Mouse (Mus musculus) heart, embryonic 14.5 days (tissue): ENCODE measurements around the gene Hdac9. TPM values are rescaled to one million over a fixed set of nuclear protein-coding genes. Genes with fewer than 3 reads are reported as not detected.

Experiments
- ATAC-seq: fragments of 200-750 bp; cut with Nextera tagmentation; 2 replicates; pipeline ENCODE4 v1.8.0; 2017; ENCODE audit warnings: low read depth, moderate TSS enrichment; ENCODE audit not compliant: insufficient number of reproducible peaks, insufficient read depth, low FRiP score
- H3K27ac ChIP-seq, 2 experiments: fragments of 200-500 bp in 1 of 2; fragments of 300-500 bp in 1 of 2; sonication (generic) in 1 of 2; replicated peaks in 1 of 2; 2 replicates each; pipeline ENCODE4 v1.5.1; 2012 to 2014; ENCODE audit warnings: low read depth in 2 of 2, low read length in 2 of 2, control low read depth in 1 of 2, mild to moderate bottlenecking in 1 of 2, mixed read lengths in 1 of 2; ENCODE audit not compliant: control insufficient read depth in 1 of 2, insufficient read depth in 1 of 2
- H3K27me3 ChIP-seq: fragments of 300-500 bp; sonication (generic); 2 replicates; pipeline ENCODE4 v1.6.1; 2014; ENCODE audit warnings: mild to moderate bottlenecking, low read length, control low read depth; ENCODE audit not compliant: control insufficient read depth, insufficient read depth
- H3K36me3 ChIP-seq: fragments of 300-500 bp; sonication (generic); 2 replicates; pipeline ENCODE4 v1.6.1; 2014; ENCODE audit warnings: mild to moderate bottlenecking, control low read depth, low read length, mixed read lengths; ENCODE audit not compliant: control insufficient read depth, insufficient read depth
- H3K4me1 ChIP-seq, 2 experiments: fragments of 200-500 bp in 1 of 2; fragments of 300-500 bp in 1 of 2; sonication (generic) in 1 of 2; 2 replicates each; pipeline ENCODE4 v1.6.1; 2012 to 2014; ENCODE audit warnings: low read length in 2 of 2, control low read depth in 1 of 2, mixed read lengths in 1 of 2; ENCODE audit not compliant: control insufficient read depth in 2 of 2, insufficient read depth in 2 of 2
- H3K4me2 ChIP-seq: fragments of 300-500 bp; sonication (generic); 2 replicates; pipeline ENCODE4 v1.6.1; 2014; ENCODE audit warnings: mild to moderate bottlenecking, low read length
- H3K4me3 ChIP-seq, 2 experiments: fragments of 200-500 bp in 1 of 2; fragments of 300-500 bp in 1 of 2; sonication (generic) in 1 of 2; 2 replicates each; pipeline ENCODE4 v1.5.1; 2012 to 2014; ENCODE audit warnings: low read length in 2 of 2, mild to moderate bottlenecking in 2 of 2, control low read depth in 1 of 2, low read depth in 1 of 2, moderate library complexity in 1 of 2; ENCODE audit not compliant: control insufficient read depth in 1 of 2, insufficient read depth in 1 of 2
- H3K9ac ChIP-seq: fragments of 300-500 bp; sonication (generic); 2 replicates; pipeline ENCODE4 v1.6.1; 2014; ENCODE audit warnings: mild to moderate bottlenecking, low read length
- H3K9me3 ChIP-seq: fragments of 300-500 bp; sonication (generic); 2 replicates; pipeline ENCODE4 v1.6.1; 2016; ENCODE audit warnings: low read length, control low read depth; ENCODE audit not compliant: control insufficient read depth
- WGBS: fragments of 180-500 bp; shearing (Covaris S2); extraction: QIAGEN DNeasy Blood & Tissue Kit; methylation state at CpG from one replicate; pipeline ENCODE4 v1.1.7; 2014; 5-methylcytosine and 5-hydroxymethylcytosine counted together
- polyA plus RNA-seq: library from polyadenylated mRNA; unstranded; fragments of >200 nt; fragmentation: Nextera tagmentation; extraction: Ambion mirVana; gene quantifications from 2 replicates; pipeline ENCODE4 v1.2.1, GENCODE M21; 2014

Gene Hdac9
- polyA plus RNA-seq, 1 experiment from 2014 or later = 33.9 TPM

DNA sequence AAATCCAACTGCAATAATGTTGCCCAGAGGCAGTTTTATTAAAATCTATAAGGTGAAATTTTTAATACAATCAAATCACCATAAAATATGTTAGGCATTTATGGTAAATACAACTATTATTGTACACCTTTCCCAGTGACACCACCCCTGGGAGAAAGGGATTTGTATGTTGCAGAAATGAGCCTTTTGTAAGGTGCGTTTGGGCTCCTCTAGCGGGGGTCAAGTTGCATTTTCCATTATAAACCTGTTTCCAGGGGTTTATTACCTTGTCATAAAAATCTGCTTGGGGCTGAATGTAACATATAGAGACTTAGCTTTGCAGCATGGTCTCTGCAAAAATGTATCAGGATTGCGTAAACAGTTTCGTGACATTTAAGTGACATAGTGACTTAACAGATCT lies 312.4 kb downstream of the Hdac9 start:
- Histone ChIP-seq H3K9me3 (no peaks in the 10 kb centered on the region), H3K4me1 (peaks cover 0 to 3% of the 10 kb centered on the region in 2 experiments; a peak in 1 of 4 replicates), H3K9ac (no peak overlapping the region), H3K36me3 (no peaks in the 10 kb centered on the region), H3K27ac (no peak overlapping the region), H3K27me3 (no peaks in the 10 kb centered on the region), H3K4me2 (no peak overlapping the region), H3K4me3 (no peak overlapping the region)
- WGBS = 91% methylated on average over 4 of the region's 4 CpGs
- ATAC-seq = no peak

DNA sequence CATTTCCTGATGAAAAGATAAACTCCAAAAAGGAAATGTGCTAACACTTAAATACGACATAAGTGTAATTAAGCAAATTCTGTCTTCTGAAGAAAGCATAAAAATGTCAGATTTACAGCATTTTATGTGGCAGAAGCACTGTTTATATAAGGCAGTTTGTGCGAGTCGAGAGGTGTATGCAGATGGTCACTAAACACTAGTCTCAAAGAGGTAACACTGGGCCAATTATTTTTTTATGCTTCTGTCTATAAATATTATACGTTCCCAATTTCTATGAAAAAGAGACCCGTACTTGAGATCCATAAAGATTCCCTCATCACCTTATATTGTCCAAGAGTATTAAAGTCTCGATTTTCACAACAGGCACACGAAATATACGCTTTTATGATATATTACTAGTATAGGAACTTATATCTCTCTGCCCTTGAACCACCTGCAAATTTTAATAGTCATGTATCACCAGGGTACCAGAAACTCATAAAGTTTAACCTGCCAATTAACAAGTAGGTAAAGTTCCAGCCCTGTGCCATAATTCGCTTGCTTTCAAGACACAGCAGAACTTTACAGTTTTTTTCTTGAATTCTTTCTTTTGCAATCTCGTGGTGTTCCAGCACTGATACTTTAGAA lies 322.6 kb downstream of the Hdac9 start:
- Histone ChIP-seq H3K4me3 (no peak overlapping the region), H3K36me3 (no peaks in the 10 kb centered on the region), H3K9me3 (no peaks in the 10 kb centered on the region), H3K4me2 (no peak overlapping the region), H3K27ac (no peak overlapping the region), H3K4me1 (no peaks in the 10 kb centered on the region; a peak in 1 of 4 replicates), H3K9ac (no peak overlapping the region), H3K27me3 (no peaks in the 10 kb centered on the region)
- 85% methylated on average over 10 of the region's 10 CpGs for WGBS
- ATAC-seq = no peak

DNA sequence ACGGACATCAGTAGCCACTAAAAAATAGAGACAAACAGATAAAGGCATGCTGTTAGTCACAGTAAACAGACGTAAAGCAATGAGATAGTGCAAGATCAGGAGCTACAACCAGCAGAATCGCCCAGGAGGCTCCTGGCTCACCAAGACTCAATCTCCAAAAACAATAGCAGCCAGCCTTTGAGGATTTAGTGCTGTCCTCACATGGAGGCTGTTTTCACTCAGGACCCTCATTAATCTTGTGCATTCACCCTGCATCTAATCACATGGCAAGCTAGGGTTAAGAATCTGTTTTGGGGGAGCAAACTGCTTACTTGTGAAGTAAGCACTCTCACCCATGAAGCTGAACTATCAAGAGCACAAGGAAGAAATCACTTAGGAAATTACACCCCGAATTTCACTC lies 329.7 kb downstream of the Hdac9 start:
- Histone ChIP-seq H3K4me3 (no peak overlapping the region), H3K9me3 (no peaks in the 10 kb centered on the region), H3K27me3 (no peaks in the 10 kb centered on the region), H3K4me2 (no peak overlapping the region), H3K27ac (no peak overlapping the region), H3K9ac (no peak overlapping the region), H3K36me3 (no peaks in the 10 kb centered on the region), H3K4me1 (no peaks in the 10 kb centered on the region; a peak in 1 of 4 replicates)
- ATAC-seq = no peak
- 30% methylated on average over 4 of the region's 4 CpGs for WGBS

DNA sequence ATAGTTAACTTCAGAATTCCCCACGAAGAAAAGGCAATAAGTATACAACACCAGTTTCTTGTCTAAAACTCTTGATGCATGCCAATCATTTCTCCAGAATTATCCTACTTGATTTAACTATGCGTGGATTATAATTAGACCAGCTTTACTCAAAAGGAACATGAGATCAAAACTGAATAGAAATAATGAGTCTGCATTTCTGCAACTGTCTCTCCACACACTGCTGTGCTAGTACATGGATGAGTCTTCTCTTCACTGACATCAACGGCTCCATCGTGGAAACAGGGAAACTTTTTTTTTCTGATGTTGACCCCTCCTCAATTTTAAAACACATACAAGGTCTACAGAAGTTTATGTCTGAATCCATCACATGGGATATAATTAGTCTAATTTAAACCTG lies 334.4 kb downstream of the Hdac9 start:
- Histone ChIP-seq H3K27ac (no peak overlapping the region), H3K27me3 (no peaks in the 10 kb centered on the region), H3K4me1 (peaks cover 2 to 5% of the 10 kb centered on the region in 2 experiments; a peak in 3 of 4 replicates), H3K9ac (no peak overlapping the region), H3K36me3 (no peaks in the 10 kb centered on the region), H3K4me3 (no peak overlapping the region), H3K9me3 (no peaks in the 10 kb centered on the region), H3K4me2 (no peak overlapping the region)
- WGBS = 86% methylated on average over 4 of the region's 4 CpGs
- ATAC-seq = no peak

DNA sequence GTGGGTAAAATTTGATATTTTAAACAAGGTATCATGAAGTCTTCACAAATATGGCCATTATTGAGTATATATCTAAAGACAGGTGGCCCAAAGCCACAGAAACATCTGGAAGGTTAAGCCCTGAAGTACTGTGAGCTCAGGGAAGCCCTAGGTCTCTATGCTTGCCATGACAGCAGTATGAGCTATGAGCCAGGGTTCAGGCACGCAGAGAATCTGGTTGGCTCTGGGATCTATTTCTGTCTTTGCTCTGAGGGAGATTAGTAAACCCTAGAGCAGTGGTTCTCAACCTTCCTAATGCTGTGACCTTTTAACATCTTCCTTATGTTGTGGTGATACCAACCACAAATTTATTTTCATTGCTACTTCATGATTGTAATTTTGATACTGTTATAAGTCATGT lies 337.7 kb downstream of the Hdac9 start:
- WGBS = 28% methylated on average over 1 of the region's 1 CpGs
- H3K27ac ChIP-seq = peak overlapping the region; percentile 49 to 72; a peak in 3 of 4 replicates
- no peak; the same call in 1 of the 2 replicates for ATAC-seq

DNA sequence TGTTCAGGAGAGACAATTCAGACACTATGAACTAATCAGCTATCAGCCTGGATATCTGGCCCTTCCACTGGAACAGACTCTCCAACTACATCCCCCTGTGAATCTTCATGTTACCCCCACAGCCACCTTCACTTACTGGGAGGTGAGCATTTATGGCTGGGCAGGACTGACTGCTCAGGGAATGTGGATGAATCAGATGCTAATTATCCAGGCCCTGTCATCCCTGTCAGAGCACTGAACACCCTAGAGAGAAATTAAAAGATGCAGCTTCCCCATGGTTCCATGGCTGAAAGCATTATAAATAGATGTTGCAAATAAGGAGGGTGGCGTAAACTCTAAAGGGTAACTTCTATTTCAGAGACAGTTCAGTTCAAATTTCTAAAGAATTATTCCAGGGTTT lies 345.8 kb downstream of the Hdac9 start:
- no peak overlapping the region for H3K9ac ChIP-seq
- no peak overlapping the region for H3K27ac ChIP-seq
- H3K4me2 ChIP-seq = no peak overlapping the region
- H3K4me3 ChIP-seq = no peak overlapping the region
- no peak for ATAC-seq
- WGBS = 85% methylated on average over 1 of the region's 1 CpGs
- no peaks in the 10 kb centered on the region for H3K27me3 ChIP-seq
- no peaks in the 10 kb centered on the region for H3K9me3 ChIP-seq
- no peaks in the 10 kb centered on the region for H3K4me1 ChIP-seq
- no peaks in the 10 kb centered on the region for H3K36me3 ChIP-seq

More for the DNA sequence above, 337.7 kb downstream of the Hdac9 start:
- Histone ChIP-seq H3K9ac (no peak overlapping the region), H3K4me2 (no peak overlapping the region), H3K9me3 (no peaks in the 10 kb centered on the region), H3K27me3 (no peaks in the 10 kb centered on the region), H3K4me3 (no peak overlapping the region), H3K36me3 (no peaks in the 10 kb centered on the region), H3K4me1 (peaks cover 2 to 5% of the 10 kb centered on the region in 2 experiments; a peak in 3 of 4 replicates)

DNA sequence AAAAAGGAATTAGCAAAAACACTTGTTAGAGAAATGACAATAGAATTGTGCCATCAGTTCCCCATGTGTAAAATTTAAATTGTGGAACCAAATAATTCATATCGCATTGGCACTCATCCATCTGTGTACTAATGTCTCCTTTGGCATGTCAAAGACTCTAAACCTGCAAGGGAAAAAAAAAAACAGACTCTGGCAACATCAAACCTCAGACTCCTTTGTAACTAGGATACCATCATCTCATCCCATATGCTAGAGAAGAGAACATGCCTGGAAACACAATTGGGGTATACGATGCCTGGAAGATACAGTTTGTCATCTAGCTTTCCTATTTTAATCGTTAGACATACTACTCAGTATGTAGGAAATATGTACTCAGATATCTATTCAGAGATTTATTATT lies 347.4 kb downstream of the Hdac9 start:
- WGBS = 88% methylated on average over 3 of the region's 3 CpGs
- Histone ChIP-seq H3K9me3 (no peaks in the 10 kb centered on the region), H3K36me3 (no peaks in the 10 kb centered on the region), H3K9ac (no peak overlapping the region), H3K4me3 (no peak overlapping the region), H3K27me3 (no peaks in the 10 kb centered on the region), H3K4me1 (no peaks in the 10 kb centered on the region), H3K4me2 (no peak overlapping the region), H3K27ac (no peak overlapping the region)
- ATAC-seq = no peak

DNA sequence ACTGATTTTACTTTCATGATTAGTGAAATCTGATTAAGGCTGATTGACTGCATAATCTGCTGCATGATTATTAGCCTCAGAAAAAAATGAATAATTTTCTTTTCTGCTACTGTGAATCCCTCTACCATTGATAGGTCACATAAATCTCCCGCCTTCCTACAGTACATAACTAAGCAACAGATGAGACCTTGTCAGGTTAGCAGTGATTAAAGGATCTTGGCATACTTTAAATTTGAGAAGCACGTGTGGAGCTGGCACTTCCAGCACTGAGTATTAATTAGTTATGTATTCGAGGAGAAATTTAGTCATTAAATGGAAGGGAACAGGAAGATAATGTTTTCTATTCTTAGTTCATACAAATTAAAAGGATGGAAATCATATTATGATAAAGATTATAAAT lies 347.8 kb downstream of the Hdac9 start:
- Histone ChIP-seq H3K9ac (no peak overlapping the region), H3K27ac (no peak overlapping the region), H3K4me1 (no peaks in the 10 kb centered on the region), H3K4me2 (no peak overlapping the region), H3K4me3 (no peak overlapping the region), H3K36me3 (no peaks in the 10 kb centered on the region), H3K27me3 (no peaks in the 10 kb centered on the region), H3K9me3 (no peaks in the 10 kb centered on the region)
- no peak for ATAC-seq
- WGBS = 79% methylated on average over 3 of the region's 3 CpGs
